Mouse (Mus musculus): ENCODE measurements around the gene Fkbp15.

- no peak for TF ChIP-seq CTCF (IDR thresholded peaks at IDR 0.05; ENCODE audit: low read depth, low read length)
- TF ChIP-seq TAL1 (conservative IDR thresholded peaks at IDR 0.05; ENCODE audit: low read depth, low read length) = no peak
- no peak for TF ChIP-seq GATA1 (IDR thresholded peaks at IDR 0.05; ENCODE audit: borderline replicate concordance, low read length)
- TF ChIP-seq GATA2 (IDR thresholded peaks at IDR 0.05; ENCODE audit: borderline replicate concordance, low read depth, low read length) = no peak
Observed at GRCm38 (mm10) chr4:62384159-62384558, 23.8 kb upstream of the Fkbp15 start.
